13 mouse cellular contexts compared by ENCODE assay signal in the genomic region with DNA sequence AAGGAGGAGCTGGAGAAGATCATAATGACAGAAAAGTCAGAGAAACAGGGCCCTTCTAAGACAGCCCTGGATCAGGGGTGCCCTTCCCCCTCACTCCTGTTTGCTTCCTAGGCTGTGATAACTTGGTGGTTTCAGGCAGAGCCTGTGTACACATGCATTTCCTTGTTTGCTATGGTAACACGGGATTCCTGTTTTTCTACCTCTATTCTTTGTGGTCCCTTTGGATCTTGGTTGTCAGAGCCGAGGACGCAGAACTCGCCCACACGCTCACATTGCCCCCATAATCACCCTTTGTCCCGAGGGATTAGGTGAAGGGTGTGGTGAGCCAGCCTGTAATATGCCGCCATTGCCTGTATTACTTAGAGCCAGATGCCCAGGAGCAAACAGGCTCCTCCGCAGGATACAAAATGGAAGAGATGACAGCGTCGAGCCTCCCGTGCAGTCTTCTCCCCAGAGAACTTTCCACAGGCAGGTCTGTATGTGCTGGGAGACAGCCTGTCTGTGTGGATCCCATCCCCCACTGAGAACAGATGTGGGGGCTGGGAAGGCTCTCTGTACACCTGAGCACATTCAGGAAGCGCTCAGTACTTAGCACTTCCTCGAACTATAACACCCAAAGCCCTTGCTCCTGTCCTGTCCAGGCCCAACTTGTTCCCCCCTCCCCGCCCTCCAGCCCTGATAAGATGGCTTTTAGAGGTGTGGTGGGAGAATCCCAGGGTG. TPM values are rescaled to one million over a fixed set of nuclear protein-coding genes. Genes with fewer than 3 reads are reported as not detected.
DNase-seq lines count a peak whose midpoint lies in the region; ATAC-seq and TF ChIP-seq lines count a peak whose summit lies in the region.
"Had no signal": no experiment of that assay in that cellular context is flagged by ENCODE, and none has a peak within 500 bp of the region (broad histone marks: within the 10 kb centered on the region; RNA-seq: fewer than 3 reads in every experiment).

No protein-coding gene starts in this region.

- WGBS in liver, embryonic 13.5 days (ENCODE audit: insufficient replicate concordance) = 39% methylated on average over 14 of the region's 14 CpGs
- 40% methylated on average over 14 of the region's 14 CpGs for WGBS in liver, postnatal 0 days (ENCODE audit: insufficient replicate concordance)
- 46% methylated on average over 14 of the region's 14 CpGs for WGBS in embryonic facial prominence, embryonic 11.5 days
- WGBS in intestine, embryonic 15.5 days = 37% methylated on average over 14 of the region's 14 CpGs
- 44% methylated on average over 14 of the region's 14 CpGs for WGBS in neural tube, embryonic 15.5 days

- intact Hi-C loops in left cerebral cortex, adult 2 months (cut with DNase I) = loop anchor here (5.0 kb wide), 2 partner anchors 64 to 164 kb away; no protein-coding TSS in a partner anchor

- H3K27me3 ChIP-seq in liver, embryonic 13.5 days = peaks cover 15% of the 10 kb centered on the region; the same call in 1 of the 2 replicates
- no peaks in the 10 kb centered on the region for H3K27me3 ChIP-seq in liver, postnatal 0 days (ENCODE audit: insufficient read depth, low read length)
- no peaks in the 10 kb centered on the region for H3K27me3 ChIP-seq in embryonic facial prominence, embryonic 11.5 days (ENCODE audit: control insufficient read depth, insufficient read depth, low read length)
- H3K27me3 ChIP-seq in intestine, embryonic 15.5 days (replicated peaks) = peaks cover 3% of the 10 kb centered on the region; the same call in 1 of the 2 replicates
- no peaks in the 10 kb centered on the region for H3K27me3 ChIP-seq in neural tube, embryonic 15.5 days (replicated peaks)

- no peak overlapping the region for H3K4me2 ChIP-seq in liver, embryonic 13.5 days
- H3K4me2 ChIP-seq in liver, postnatal 0 days (ENCODE audit: low read depth, low read length) = no peak overlapping the region; the same call in 1 of the 2 replicates
- H3K4me2 ChIP-seq in embryonic facial prominence, embryonic 11.5 days (ENCODE audit: low read depth, low read length) = no peak overlapping the region
- peak overlapping the region; percentile 30 for H3K4me2 ChIP-seq in intestine, embryonic 15.5 days (replicated peaks)
- peak overlapping the region; percentile 6; the same call in 1 of the 2 replicates for H3K4me2 ChIP-seq in neural tube, embryonic 15.5 days

- DNase-seq in liver, embryonic 13.5 days = no peak
- no peak for DNase-seq in liver, postnatal 0 days
- peak; percentile 46 for DNase-seq in embryonic facial prominence, embryonic 11.5 days (ENCODE audit: low spot score)
- no peak for DNase-seq in left cerebral cortex, adult 2 months (ENCODE audit: extremely low spot score in 1 of 2, low spot score in 2 of 2)
- DNase-seq in cerebellum, adult 11 months = no peak
- DNase-seq in cerebellum, postnatal 25 days = no peak
- DNase-seq: cerebellum, postnatal 10 days; heart, postnatal 36 days; kidney, postnatal 25 days; thymus, postnatal 4 days had no signal

- H3K9ac ChIP-seq in liver, embryonic 13.5 days = no peak overlapping the region
- no peak overlapping the region for H3K9ac ChIP-seq in liver, postnatal 0 days (replicated peaks)
- no peak overlapping the region for H3K9ac ChIP-seq in embryonic facial prominence, embryonic 11.5 days (replicated peaks; ENCODE audit: low read length)
- no peak overlapping the region for H3K9ac ChIP-seq in intestine, embryonic 15.5 days
- no peak overlapping the region for H3K9ac ChIP-seq in neural tube, embryonic 15.5 days (replicated peaks)

- H3K4me1 ChIP-seq in liver, embryonic 13.5 days (replicated peaks) = peaks cover 14% of the 10 kb centered on the region
- 0 out of 2 replicates have a peak, but pooled peaks cover 4% of the 10 kb centered on the region for H3K4me1 ChIP-seq in liver, postnatal 0 days (ENCODE audit: insufficient read depth)
- H3K4me1 ChIP-seq in embryonic facial prominence, embryonic 11.5 days (ENCODE audit: control insufficient read depth, insufficient read depth, low read length) = peaks cover 3% of the 10 kb centered on the region; the same call in 1 of the 2 replicates
- H3K4me1 ChIP-seq in intestine, embryonic 15.5 days (replicated peaks) = 0 out of 2 replicates have a peak, but pooled peaks cover 10% of the 10 kb centered on the region
- H3K4me1 ChIP-seq in neural tube, embryonic 15.5 days = peaks cover 10% of the 10 kb centered on the region

- H3K9me3 ChIP-seq in liver, embryonic 13.5 days (replicated peaks) = no peaks in the 10 kb centered on the region
- no peaks in the 10 kb centered on the region for H3K9me3 ChIP-seq in liver, postnatal 0 days (ENCODE audit: low read length)
- no peaks in the 10 kb centered on the region for H3K9me3 ChIP-seq in embryonic facial prominence, embryonic 11.5 days (replicated peaks; ENCODE audit: control insufficient read depth, low read length)
- no peaks in the 10 kb centered on the region for H3K9me3 ChIP-seq in intestine, embryonic 15.5 days
- no peaks in the 10 kb centered on the region for H3K9me3 ChIP-seq in neural tube, embryonic 15.5 days (replicated peaks)

- TF ChIP-seq EP300 in liver, postnatal 0 days (IDR thresholded peaks at IDR 0.05; ENCODE audit: low read depth) = no peak

- no peak overlapping the region for H3K27ac ChIP-seq in liver, embryonic 13.5 days
- H3K27ac ChIP-seq in liver, postnatal 0 days (ENCODE audit: low read depth) = no peak overlapping the region
- no peak overlapping the region for H3K27ac ChIP-seq in embryonic facial prominence, embryonic 11.5 days (replicated peaks; ENCODE audit: low read depth, low read length)
- peak overlapping the region; percentile 82 for H3K27ac ChIP-seq in intestine, embryonic 15.5 days
- H3K27ac ChIP-seq in neural tube, embryonic 15.5 days (replicated peaks) = 0 out of 2 replicates have a peak overlapping the region, but pooled peaks have one; percentile 33
- no peak overlapping the region for H3K27ac ChIP-seq in left cerebral cortex, adult 2 months

- no peak for TF ChIP-seq CTCF in liver, postnatal 0 days (IDR thresholded peaks at IDR 0.05; ENCODE audit: low read depth)
- no peak for TF ChIP-seq CTCF in left cerebral cortex, adult 2 months (IDR thresholded peaks at IDR 0.05)

- ATAC-seq in liver, embryonic 13.5 days (ENCODE audit: low read depth) = 0 out of 2 replicates have a peak, but pooled peaks have one; percentile 8
- no peak for ATAC-seq in liver, postnatal 0 days
- 0 out of 2 replicates have a peak, but pooled peaks have one; percentile 32 for ATAC-seq in embryonic facial prominence, embryonic 11.5 days (replicated peaks; ENCODE audit: insufficient number of reproducible peaks, low FRiP score, low TSS enrichment, low read depth)
- peak; percentile 70 for ATAC-seq in intestine, embryonic 15.5 days
- peak; percentile 43; the same call in 1 of the 2 replicates for ATAC-seq in neural tube, embryonic 15.5 days (ENCODE audit: low FRiP score)
- ATAC-seq: CD4-positive, CD25-positive, alpha-beta regulatory T cell, adult 4 months had no signal

- H3K36me3 ChIP-seq in liver, embryonic 13.5 days = no peaks in the 10 kb centered on the region
- no peaks in the 10 kb centered on the region for H3K36me3 ChIP-seq in liver, postnatal 0 days (replicated peaks; ENCODE audit: insufficient read depth, low read length)
- no peaks in the 10 kb centered on the region for H3K36me3 ChIP-seq in embryonic facial prominence, embryonic 11.5 days (replicated peaks; ENCODE audit: control insufficient read depth, insufficient read depth, low read depth, low read length)
- H3K36me3 ChIP-seq in intestine, embryonic 15.5 days = no peaks in the 10 kb centered on the region
- no peaks in the 10 kb centered on the region for H3K36me3 ChIP-seq in neural tube, embryonic 15.5 days

- no peak overlapping the region for H3K4me3 ChIP-seq in liver, embryonic 13.5 days (replicated peaks)
- H3K4me3 ChIP-seq in liver, postnatal 0 days (ENCODE audit: low read depth, low read length) = no peak overlapping the region
- no peak overlapping the region for H3K4me3 ChIP-seq in embryonic facial prominence, embryonic 11.5 days (ENCODE audit: low read depth, low read length)
- H3K4me3 ChIP-seq in intestine, embryonic 15.5 days (replicated peaks) = no peak overlapping the region
- no peak overlapping the region for H3K4me3 ChIP-seq in neural tube, embryonic 15.5 days (replicated peaks)
- no peak overlapping the region for H3K4me3 ChIP-seq in left cerebral cortex, adult 2 months

RNA-seq across cellular contexts. Expression of a gene that starts 7.3 kb away (rescaled TPM):
- polyA plus RNA-seq in liver, embryonic 13.5 days (2015; fragmentation: Nextera tagmentation; extraction: Ambion mirVana) = 2.9 and 3.3 TPM in 2 replicates
- polyA plus RNA-seq in liver, postnatal 0 days (2015; fragmentation: Nextera tagmentation; extraction: Ambion mirVana) = 3.9 and 4.2 TPM in 2 replicates
- 7.1 and 7.7 TPM in 2 replicates for polyA plus RNA-seq in embryonic facial prominence, embryonic 11.5 days (2014; fragmentation: Nextera tagmentation; extraction: Ambion mirVana)
- polyA plus RNA-seq in intestine, embryonic 15.5 days (2015; fragmentation: Nextera tagmentation; extraction: Ambion mirVana) = 13.6 and 13.7 TPM in 2 replicates
- polyA plus RNA-seq in neural tube, embryonic 15.5 days (2015; fragmentation: Nextera tagmentation; extraction: Ambion mirVana) = 14.3 and 15.0 TPM in 2 replicates
- total RNA-seq in left cerebral cortex, adult 2 months (2021) = 10 to 100 TPM; 15.0 to 15.1 TPM

RNA-seq across cellular contexts. Expression of a gene that starts 34.3 kb away (rescaled TPM):
- polyA plus RNA-seq in liver, embryonic 13.5 days (2015; fragmentation: Nextera tagmentation; extraction: Ambion mirVana) = 6.7 and 7.7 TPM in 2 replicates
- 6.5 and 6.7 TPM in 2 replicates for polyA plus RNA-seq in liver, postnatal 0 days (2015; fragmentation: Nextera tagmentation; extraction: Ambion mirVana)
- 0.45 and 0.53 TPM in 2 replicates for polyA plus RNA-seq in embryonic facial prominence, embryonic 11.5 days (2014; fragmentation: Nextera tagmentation; extraction: Ambion mirVana)
- 0.49 and 0.56 TPM in 2 replicates for polyA plus RNA-seq in intestine, embryonic 15.5 days (2015; fragmentation: Nextera tagmentation; extraction: Ambion mirVana)
- polyA plus RNA-seq in neural tube, embryonic 15.5 days (2015; fragmentation: Nextera tagmentation; extraction: Ambion mirVana) = 1.5 and 2.5 TPM in 2 replicates
- 10 to 100 TPM; 10.6 to 12.2 TPM for total RNA-seq in left cerebral cortex, adult 2 months (2021)

RNA-seq across cellular contexts. Expression of a gene that starts 45.4 kb away (rescaled TPM):
- polyA plus RNA-seq in liver, embryonic 13.5 days (2015; fragmentation: Nextera tagmentation; extraction: Ambion mirVana) = 9.9 and 10.7 TPM in 2 replicates
- polyA plus RNA-seq in liver, postnatal 0 days (2015; fragmentation: Nextera tagmentation; extraction: Ambion mirVana) = 4.0 and 4.5 TPM in 2 replicates
- polyA plus RNA-seq in embryonic facial prominence, embryonic 11.5 days (2014; fragmentation: Nextera tagmentation; extraction: Ambion mirVana) = 11.1 and 13.3 TPM in 2 replicates
- 6.7 and 7.7 TPM in 2 replicates for polyA plus RNA-seq in intestine, embryonic 15.5 days (2015; fragmentation: Nextera tagmentation; extraction: Ambion mirVana)
- 30.3 and 35.2 TPM in 2 replicates for polyA plus RNA-seq in neural tube, embryonic 15.5 days (2015; fragmentation: Nextera tagmentation; extraction: Ambion mirVana)
- total RNA-seq in left cerebral cortex, adult 2 months (2021) = 100 to 1,000 TPM; 127 to 141 TPM

Comparison
In these comparisons a context has a peak if more than half of its experiments do, and no peak if none do; other contexts are left out.
1. H3K27ac ChIP-seq: peak in intestine, embryonic 15.5 days (single experiment) and neural tube, embryonic 15.5 days (single experiment); none in liver, embryonic 13.5 days (single experiment), liver, postnatal 0 days (single experiment), embryonic facial prominence, embryonic 11.5 days (single experiment) and left cerebral cortex, adult 2 months (single experiment).
2. H3K4me2 ChIP-seq: peak in intestine, embryonic 15.5 days (single experiment) and neural tube, embryonic 15.5 days (single experiment); none in liver, embryonic 13.5 days (single experiment), liver, postnatal 0 days (single experiment) and embryonic facial prominence, embryonic 11.5 days (single experiment).